Mouse (Mus musculus): ENCODE data around the gene Sept6. TPM values are rescaled to one million over a fixed set of nuclear protein-coding genes. Genes with fewer than 3 reads are reported as not detected.
A peak's percentile ranks its signal among the peaks of the same experiment; 100 is the strongest.

Sept6 gene
- total RNA-seq (2021): 10 to 100 TPM; 57.9 to 63.8 TPM

- DNase-seq (ENCODE audit: low spot score in 2 of 2): no peak
- intact Hi-C loops (cut with DNase I): no loop called here
Observed at GRCm38 (mm10) chrX:36991694-36992093, at the start of gene Sept6. TSS of gene Sept6 (minus strand) at chrX:36991794.

DNA sequence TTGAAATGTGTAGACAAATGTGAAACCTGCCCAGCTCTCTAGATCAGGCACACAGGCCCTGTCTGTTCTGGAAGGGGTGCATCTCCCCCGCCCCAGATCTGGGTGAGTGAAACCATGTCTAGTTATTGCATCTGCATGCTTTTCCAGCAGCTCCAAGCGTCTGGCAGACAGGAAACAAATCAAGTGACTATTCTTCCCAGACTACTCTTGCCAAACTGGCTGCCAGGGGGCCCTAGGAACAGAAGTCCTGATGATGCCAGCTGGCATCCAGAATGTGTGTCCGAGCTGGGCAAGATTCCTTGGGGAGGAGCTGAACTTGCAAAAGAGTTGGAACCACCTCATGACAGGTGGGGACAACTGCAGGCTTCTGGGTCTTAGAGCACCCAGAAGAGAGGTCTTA, 36.8 kb upstream of the Sept6 start:
- intact Hi-C loops (cut with DNase I): no loop called here
- peak; percentile 6 to 21 for DNase-seq (ENCODE audit: low spot score in 2 of 2)

GRCm38 (mm10) chrX:37023652-37024309, 32.2 kb upstream of the Sept6 start:
- DNase-seq (ENCODE audit: low spot score in 2 of 2): no peak
- intact Hi-C loops (cut with DNase I): loop anchor here (5.0 kb wide), 2 partner anchors 91 to 106 kb away; no protein-coding TSS in a partner anchor

DNA sequence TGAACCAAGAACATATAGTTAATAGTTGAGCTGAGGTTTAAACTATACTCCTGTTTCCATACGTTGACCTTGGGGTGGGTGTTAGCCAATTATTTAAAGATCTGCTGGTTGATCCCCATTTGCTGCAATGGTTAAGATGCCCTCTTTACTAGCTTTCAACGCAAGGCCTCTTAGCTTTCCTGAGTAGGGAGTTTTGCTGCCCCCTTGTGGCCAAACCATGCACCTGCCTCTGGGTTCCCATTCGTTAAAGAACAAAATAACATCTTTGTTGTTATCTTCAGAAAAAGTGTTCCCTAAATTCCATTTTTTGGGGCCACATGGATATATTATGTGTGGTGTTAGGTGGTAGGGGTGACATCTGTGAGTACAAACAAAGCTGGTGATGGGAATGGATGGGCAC, 31.1 kb upstream of the Sept6 start:
- intact Hi-C loops (cut with DNase I): loop anchor here (5.0 kb wide), 2 partner anchors 90 to 105 kb away; no protein-coding TSS in a partner anchor
- DNase-seq (ENCODE audit: low spot score in 2 of 2): peak; percentile 58 to 64

DNA sequence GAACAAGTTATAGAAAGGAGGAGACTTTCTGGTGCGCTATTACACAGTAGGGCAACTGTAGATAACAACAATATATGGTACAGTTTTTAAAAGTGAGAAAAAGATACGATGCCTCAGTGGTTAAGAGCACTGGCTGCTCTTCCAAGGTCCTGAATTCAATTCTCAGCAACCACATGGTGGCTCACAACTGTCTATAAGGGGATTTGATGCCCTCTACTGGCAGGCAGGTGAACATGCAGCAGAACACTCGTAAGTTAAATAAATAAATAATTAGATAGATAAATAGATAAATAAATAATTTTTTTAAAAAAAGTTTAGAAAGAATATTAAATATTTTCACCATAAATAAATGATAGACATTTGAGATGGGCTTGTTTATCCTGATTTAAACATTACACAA, 27.5 kb upstream of the Sept6 start:
- intact Hi-C loops (cut with DNase I): no loop called here

DNA sequence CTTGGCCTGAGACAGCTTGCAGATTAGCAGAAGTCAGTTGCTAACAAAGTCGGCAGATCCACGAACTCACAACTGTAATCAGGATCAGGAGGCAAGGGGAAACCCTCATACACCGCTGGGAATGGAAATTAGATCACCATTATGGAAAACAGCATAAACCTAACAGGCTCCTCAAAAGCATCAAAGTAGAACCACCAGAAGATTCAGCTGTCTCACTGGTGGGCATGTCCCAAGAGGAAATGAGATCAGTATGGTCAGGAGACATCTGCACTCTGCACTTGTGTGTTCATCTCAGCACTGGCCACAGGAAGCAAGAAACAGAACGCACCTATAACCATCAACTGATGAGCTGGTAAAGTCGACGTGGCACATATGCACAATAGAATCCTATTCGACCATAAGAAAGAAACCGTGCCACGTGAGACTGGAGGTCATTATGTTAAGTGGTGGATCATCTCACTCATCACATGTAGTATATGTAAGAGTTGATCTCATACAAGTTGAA, 26.6 kb upstream of the Sept6 start:
- intact Hi-C loops (cut with DNase I): no loop called here
- no peak for DNase-seq (ENCODE audit: low spot score in 2 of 2)

More for the DNA sequence above, 27.5 kb upstream of the Sept6 start:
- DNase-seq (ENCODE audit: low spot score in 2 of 2): no peak

DNA sequence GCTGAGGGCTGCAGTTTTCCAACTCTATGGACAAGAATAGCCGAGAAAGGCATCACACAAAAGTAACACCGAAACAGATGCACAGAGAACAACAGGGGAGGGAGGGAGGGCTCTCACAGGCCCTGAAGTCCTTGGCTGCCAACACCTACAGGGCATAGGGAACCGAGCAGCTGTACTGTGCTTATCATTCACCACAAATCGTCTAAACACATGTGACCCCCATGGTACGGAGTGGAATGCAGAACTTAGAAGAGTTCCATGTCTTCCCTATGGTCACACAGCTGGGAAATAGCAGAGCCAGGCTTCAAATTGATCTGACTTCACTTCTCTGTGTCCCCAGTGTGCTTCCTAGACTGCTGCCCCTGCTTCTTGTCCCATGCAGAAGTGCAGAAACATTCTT, 22.3 kb upstream of the Sept6 start:
- no peak for DNase-seq (ENCODE audit: low spot score in 2 of 2)
- intact Hi-C loops (cut with DNase I): no loop called here

- no peak for DNase-seq (ENCODE audit: low spot score in 2 of 2)
- intact Hi-C loops (cut with DNase I): no loop called here
Observed at GRCm38 (mm10) chrX:36991039-36991438, 555 bp downstream of the Sept6 start.

- intact Hi-C loops (cut with DNase I): loop anchor here (2.0 kb wide), 1 partner anchor 61 kb away; no protein-coding TSS in a partner anchor
- peak in 1 of 2 experiments; percentile 14 for DNase-seq (ENCODE audit: low spot score in 2 of 2)
Observed at GRCm38 (mm10) chrX:36989752-36990404, 1.7 kb downstream of the Sept6 start.

DNA sequence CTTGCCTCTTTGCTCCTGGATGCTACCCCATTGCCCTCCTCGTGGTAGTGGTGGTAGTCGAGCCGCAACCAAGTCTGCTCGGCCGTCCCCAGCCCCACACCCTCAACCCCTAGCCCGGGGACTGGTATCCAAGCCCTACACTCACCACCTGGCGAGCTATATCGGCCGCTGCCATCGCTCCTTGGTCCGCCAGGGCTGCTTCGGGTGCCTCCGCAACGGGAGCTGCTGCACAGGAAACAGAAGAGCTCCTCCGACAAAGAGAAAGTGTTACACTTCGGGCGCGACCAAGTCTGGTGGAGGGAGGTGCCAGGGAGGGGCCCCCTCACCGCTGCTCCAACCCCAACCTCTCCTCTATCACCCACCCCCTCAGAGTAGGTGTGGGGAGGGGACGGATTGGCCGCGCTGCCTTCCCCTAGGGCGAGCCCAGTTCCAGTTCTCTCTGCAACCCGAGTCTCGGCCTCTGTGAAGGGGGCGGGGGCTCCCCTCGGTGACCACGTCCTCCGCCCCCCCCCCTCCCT, 2.3 kb downstream of the Sept6 start:
- intact Hi-C loops (cut with DNase I): loop anchor here (2.0 kb wide), 1 partner anchor 60 kb away; no protein-coding TSS in a partner anchor
- peak; percentile 59 to 61 for DNase-seq (ENCODE audit: low spot score in 2 of 2)

GRCm38 (mm10) chrX:36988754-36989153, 2.8 kb downstream of the Sept6 start:
- peak in 1 of 2 experiments; percentile 20 for DNase-seq (ENCODE audit: low spot score in 2 of 2)
- intact Hi-C loops (cut with DNase I): loop anchor here (2.0 kb wide), 1 partner anchor 60 kb away; no protein-coding TSS in a partner anchor

GRCm38 (mm10) chrX:36987851-36988250, 3.7 kb downstream of the Sept6 start:
- DNase-seq (ENCODE audit: low spot score in 2 of 2): no peak
- intact Hi-C loops (cut with DNase I): loop anchor here (2.0 kb wide), 1 partner anchor 59 kb away; no protein-coding TSS in a partner anchor

- intact Hi-C loops (cut with DNase I): no loop called here
- DNase-seq (ENCODE audit: low spot score in 2 of 2): no peak
Observed at GRCm38 (mm10) chrX:36985041-36985440, 6.6 kb downstream of the Sept6 start.

GRCm38 (mm10) chrX:36983654-36984311, 7.8 kb downstream of the Sept6 start:
- DNase-seq (ENCODE audit: low spot score in 2 of 2): peak in 1 of 2 experiments; percentile 86
- intact Hi-C loops (cut with DNase I): no loop called here

- peak in 1 of 2 experiments; percentile 17 for DNase-seq (ENCODE audit: low spot score in 2 of 2)
- intact Hi-C loops (cut with DNase I): no loop called here
Observed at GRCm38 (mm10) chrX:36982892-36983653, 8.5 kb downstream of the Sept6 start.

GRCm38 (mm10) chrX:36980563-36981187, 10.9 kb downstream of the Sept6 start:
- DNase-seq (ENCODE audit: low spot score in 2 of 2): no peak
- intact Hi-C loops (cut with DNase I): no loop called here

- no peak for DNase-seq (ENCODE audit: low spot score in 2 of 2)
Observed at GRCm38 (mm10) chrX:36977863-36978262, 13.7 kb downstream of the Sept6 start.

GRCm38 (mm10) chrX:36976980-36977379, 14.6 kb downstream of the Sept6 start:
- intact Hi-C loops (cut with DNase I): loop anchor here (1.0 kb wide), 1 partner anchor 42 kb away; no protein-coding TSS in a partner anchor
- peak in 1 of 2 experiments; percentile 78 for DNase-seq (ENCODE audit: low spot score in 2 of 2)

More at GRCm38 (mm10) chrX:36977863-36978262, 13.7 kb downstream of the Sept6 start:
- intact Hi-C loops (cut with DNase I): loop anchor here (1.0 kb wide), 1 partner anchor 43 kb away; no protein-coding TSS in a partner anchor

Measured in left cerebral cortex, postnatal 25 days (tissue).